Mouse (Mus musculus) C2C12 (cell line): ENCODE data around the gene Tiprl.

Source experiments
- CEBPB ChIP-seq: IDR thresholded peaks from one replicate; pipeline ENCODE4 v1.6.1; 2011; ENCODE audit warnings: low read depth, mild to moderate bottlenecking, control low read depth, moderate library complexity
- CTCF ChIP-seq: IDR thresholded peaks from one replicate; pipeline ENCODE4 v1.5.1; 2011; ENCODE audit not compliant: control insufficient read depth, insufficient read depth, insufficient read length
- FOSL1 ChIP-seq: IDR thresholded peaks from one replicate; pipeline ENCODE4 v1.8.0; 2011; ENCODE audit warnings: mild to moderate bottlenecking, low read length; ENCODE audit not compliant: poor library complexity, insufficient read depth, severe bottlenecking
- MAX ChIP-seq: IDR thresholded peaks from one replicate; pipeline ENCODE4 v1.6.1; 2011; ENCODE audit warnings: mild to moderate bottlenecking, control low read depth
- MYOD1 ChIP-seq: IDR thresholded peaks from one replicate; pipeline ENCODE4 v1.6.1; 2011; ENCODE audit warnings: low read depth; ENCODE audit not compliant: control insufficient read depth, insufficient read length
- MYOG ChIP-seq: IDR thresholded peaks from one replicate; pipeline ENCODE4 v1.6.1; 2011; ENCODE audit not compliant: control insufficient read depth, insufficient read length; ENCODE audit errors: extremely low read depth
- USF1 ChIP-seq: IDR thresholded peaks from one replicate; pipeline ENCODE4 v1.6.1; 2011; ENCODE audit warnings: low read depth, mild to moderate bottlenecking, control low read depth, moderate library complexity

GRCm38 (mm10) chr1:165229577-165229976 is 7.2 kb downstream of the Tiprl start:
- no peak for TF ChIP-seq FOSL1
- TF ChIP-seq MYOG, result no peak
- no peak for TF ChIP-seq CTCF
- TF ChIP-seq MYOD1, result no peak
- no peak for TF ChIP-seq USF1
- no peak for TF ChIP-seq MAX
- no peak for TF ChIP-seq CEBPB
